Mouse (Mus musculus) liver, embryonic 14.5 days (tissue): Measurements from ENCODE around the gene Scgb1b24. TPM values are rescaled to one million over a fixed set of nuclear protein-coding genes. Genes with fewer than 3 reads are reported as not detected.

Source experiments
- ATAC-seq: fragments of 200-750 bp; cut with Nextera tagmentation; 2 replicates; pipeline ENCODE4 v1.8.0; 2017; ENCODE audit warnings: moderate number of reproducible peaks, mild to moderate bottlenecking, moderate library complexity; ENCODE audit not compliant: insufficient read depth
- DNase-seq, 3 experiments: peaks; one replicate each; pipeline ENCODE4 v3.0.0-alpha.2; 2012 to 2013; ENCODE audit warnings: low read depth in 3 of 3, low spot score in 3 of 3
- H3K27ac ChIP-seq: fragments of 300-500 bp; sonication (generic); 2 replicates; pipeline ENCODE4 v1.5.1; 2014; ENCODE audit warnings: moderate library complexity, mild to moderate bottlenecking, control low read depth, inconsistent platforms
- H3K27me3 ChIP-seq: fragments of 300-500 bp; sonication (generic); 2 replicates; pipeline ENCODE4 v1.6.1; 2014; ENCODE audit warnings: mild to moderate bottlenecking, low read length, moderate library complexity; ENCODE audit not compliant: control insufficient read depth, insufficient read depth
- H3K36me3 ChIP-seq: fragments of 300-500 bp; sonication (generic); replicated peaks from 2 replicates; pipeline ENCODE4 v1.6.1; 2014; ENCODE audit warnings: low read depth; ENCODE audit not compliant: control insufficient read depth, insufficient read depth
- H3K4me1 ChIP-seq, 2 experiments: fragments of 200-500 bp in 1 of 2; fragments of 300-500 bp in 1 of 2; sonication (generic) in 1 of 2; replicated peaks; 2 replicates each; pipeline ENCODE4 v1.6.1; 2012 to 2014; ENCODE audit warnings: antibody characterized with exemption in 1 of 2, inconsistent platforms in 1 of 2, low read length in 1 of 2; ENCODE audit not compliant: control insufficient read depth in 2 of 2, insufficient read depth in 2 of 2
- H3K4me2 ChIP-seq: fragments of 300-500 bp; sonication (generic); 2 replicates; pipeline ENCODE4 v1.6.1; 2014; ENCODE audit warnings: low read depth, mild to moderate bottlenecking, control low read depth, moderate library complexity
- H3K4me3 ChIP-seq, 2 experiments: fragments of 200-500 bp in 1 of 2; fragments of 300-500 bp in 1 of 2; sonication (generic) in 1 of 2; 2 replicates each; pipeline ENCODE4 v1.5.1; 2012 to 2014; ENCODE audit warnings: low read depth in 2 of 2, low read length in 2 of 2, mild to moderate bottlenecking in 2 of 2, control low read depth in 1 of 2, inconsistent platforms in 1 of 2, moderate library complexity in 1 of 2; ENCODE audit not compliant: insufficient read depth in 1 of 2
- H3K9ac ChIP-seq: fragments of 300-500 bp; sonication (generic); replicated peaks from 2 replicates; pipeline ENCODE4 v1.6.1; 2014; ENCODE audit warnings: mild to moderate bottlenecking, control low read depth, moderate library complexity
- H3K9me3 ChIP-seq: fragments of 300-500 bp; sonication (generic); 2 replicates; pipeline ENCODE4 v1.6.1; 2016; ENCODE audit warnings: low read length, mixed read lengths; ENCODE audit not compliant: control insufficient read depth
- CTCF ChIP-seq: IDR thresholded peaks from 2 replicates; pipeline ENCODE4 v1.5.1; 2016; ENCODE audit warnings: antibody characterized with exemption, low read depth, control low read depth
- EP300 ChIP-seq: IDR thresholded peaks from 2 replicates; pipeline ENCODE4 v1.6.1; 2016; ENCODE audit warnings: antibody characterized with exemption, low read depth
- WGBS: fragments of 180-500 bp; shearing (Covaris S2); extraction: QIAGEN DNeasy Blood & Tissue Kit; methylation state at CpG from one replicate; pipeline ENCODE4 v1.1.7; 2014; ENCODE audit not compliant: insufficient replicate concordance; 5-methylcytosine and 5-hydroxymethylcytosine counted together
- polyA plus RNA-seq, 2 experiments: library from polyadenylated mRNA; depleted of rRNA in 1 of 2; stranded (reverse) in 1 of 2; unstranded in 1 of 2; fragments of >200 nt; fragmentation: Nextera tagmentation in 1 of 2; extraction: Ambion mirVana in 1 of 2; gene quantifications; 2 replicates each; pipeline versions ENCODE4 v1.2.1 to v1.2.3; 2012 to 2014

Scgb1b24 gene
- not detected in 2 replicates for polyA plus RNA-seq (2012; rRNA removed)
- polyA plus RNA-seq (2014; fragmentation: Nextera tagmentation; extraction: Ambion mirVana) = not detected in 2 replicates

DNA sequence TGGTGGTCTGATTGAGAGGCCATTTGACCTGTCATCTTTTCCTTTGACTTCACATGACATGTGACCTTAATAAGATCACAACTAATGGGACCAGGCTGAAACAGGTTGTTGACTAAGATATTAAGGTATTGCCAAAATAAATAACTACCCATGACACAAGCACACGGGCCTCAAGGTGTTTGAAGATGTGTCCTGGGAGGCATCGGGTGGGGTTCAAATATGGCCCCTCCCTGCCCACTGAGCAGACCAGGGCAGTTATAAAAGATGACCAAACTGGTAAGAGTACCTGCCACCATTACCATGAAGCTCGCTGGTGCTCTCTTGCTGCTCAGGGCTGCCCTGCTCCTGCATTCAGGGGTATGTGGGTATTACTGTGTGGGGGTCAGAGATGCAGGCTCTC is at the start of gene Scgb1b24:
Gene Scgb1b24, plus strand, starts transcription at position 301 of the 400 bp plus-strand sequence.
- DNase-seq = no peak
- Histone ChIP-seq H3K27ac (no peak within 1 kb of the TSS), H3K9ac (no peak within 1 kb of the TSS), H3K4me1 (no peaks in the 10 kb centered on the region), H3K4me3 (no peak within 1 kb of the TSS), H3K4me2 (no peak within 1 kb of the TSS), H3K27me3 (no peaks in the 10 kb centered on the region), H3K36me3 (no peaks in the 10 kb centered on the region), H3K9me3 (no peaks in the 10 kb centered on the region; the same call in 1 of the 2 replicates)
- WGBS = 56% methylated on average over 3 of the region's 3 CpGs
- no peak for TF ChIP-seq EP300
- TF ChIP-seq CTCF = no peak
- no peak for ATAC-seq

DNA sequence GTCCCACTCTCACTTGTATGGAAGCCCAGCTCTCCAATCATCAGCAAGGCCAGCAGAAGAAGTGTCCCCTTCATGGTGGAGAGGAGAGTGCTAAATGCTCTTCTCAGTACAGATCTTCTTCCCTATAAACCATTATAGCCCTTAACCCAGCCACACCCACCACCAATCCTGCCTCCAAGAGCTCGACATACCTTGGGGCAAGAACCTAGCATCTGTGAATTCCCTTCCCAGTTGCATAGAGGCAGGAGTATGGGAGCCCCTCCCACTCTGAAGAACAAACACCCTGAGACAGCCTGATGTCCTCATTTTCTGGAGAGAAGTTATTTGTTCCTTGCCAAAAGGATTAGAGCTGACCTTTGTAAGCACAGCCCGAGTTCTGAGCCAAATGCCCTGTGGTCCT is 4.4 kb upstream of the Scgb1b24 start, which contains the start of gene Scgb2b24:
Gene Scgb2b24, minus strand, starts transcription at position 101 of the 400 bp plus-strand sequence.
- no peak within 1 kb of the TSS for H3K4me2 ChIP-seq
- no peak for DNase-seq
- H3K4me3 ChIP-seq = no peak within 1 kb of the TSS
- H3K27me3 ChIP-seq = no peaks in the 10 kb centered on the region
- TF ChIP-seq EP300 (no peak), CTCF (no peak)
- H3K9me3 ChIP-seq = no peaks in the 10 kb centered on the region
- no peaks in the 10 kb centered on the region for H3K4me1 ChIP-seq
- 60% methylated on average over 2 of the region's 2 CpGs for WGBS
- no peak within 1 kb of the TSS for H3K9ac ChIP-seq
- H3K36me3 ChIP-seq = no peaks in the 10 kb centered on the region
- no peak within 1 kb of the TSS for H3K27ac ChIP-seq
- ATAC-seq = no peak

Other genes starting within 250 kb of the Scgb1b24 start
- not detected in 2 replicates for gene Scgb2b21, start 223.3 kb upstream of the Scgb1b24 start, polyA plus RNA-seq (2012; rRNA removed)
- gene Scgb2b21, start 223.3 kb upstream of the Scgb1b24 start, polyA plus RNA-seq (2014; fragmentation: Nextera tagmentation; extraction: Ambion mirVana) = not detected in 2 replicates
- not detected in 2 replicates for gene Scgb2b24, start 4.5 kb upstream of the Scgb1b24 start, polyA plus RNA-seq (2012; rRNA removed)
- gene Scgb2b24, start 4.5 kb upstream of the Scgb1b24 start, polyA plus RNA-seq (2014; fragmentation: Nextera tagmentation; extraction: Ambion mirVana) = not detected in 2 replicates
- gene Scgb2b26, start 201.2 kb downstream of the Scgb1b24 start, polyA plus RNA-seq (2012; rRNA removed) = not detected in 2 replicates
- not detected in 2 replicates for gene Scgb2b26, start 201.2 kb downstream of the Scgb1b24 start, polyA plus RNA-seq (2014; fragmentation: Nextera tagmentation; extraction: Ambion mirVana)